Mouse (Mus musculus) CH12.LX (cell line): Measurements from ENCODE around the gene Ebf1. TPM values are rescaled to one million over a fixed set of nuclear protein-coding genes. Genes with fewer than 3 reads are reported as not detected.

Source experiments
- DNase-seq: peaks from one replicate; pipeline ENCODE4 v3.0.0-alpha.2; 2013; ENCODE audit errors: extremely low read depth
- H3K27ac ChIP-seq: 2 replicates; pipeline ENCODE4 v1.5.1; 2012; ENCODE audit warnings: low read depth, mild to moderate bottlenecking, control low read depth, moderate library complexity; ENCODE audit not compliant: insufficient read depth
- H3K27me3 ChIP-seq: replicated peaks from 2 replicates; pipeline ENCODE3; 2012; ENCODE audit warnings: inconsistent platforms
- H3K36me3 ChIP-seq, 2 experiments: replicated peaks in 1 of 2; 2 replicates each; pipeline versions ENCODE3 to v1.6.1; 2012; ENCODE audit warnings: inconsistent platforms in 1 of 2, low read length in 1 of 2, mild to moderate bottlenecking in 1 of 2, mixed read lengths in 1 of 2, moderate library complexity in 1 of 2; ENCODE audit not compliant: control insufficient read depth in 1 of 2, insufficient read depth in 1 of 2
- H3K4me1 ChIP-seq, 2 experiments: 2 replicates each; pipeline ENCODE4 v1.6.1; 2012; ENCODE audit warnings: inconsistent platforms in 1 of 2, moderate library complexity in 1 of 2; ENCODE audit not compliant: insufficient read depth in 2 of 2, control insufficient read depth in 1 of 2
- H3K4me2 ChIP-seq: 2 replicates; pipeline ENCODE4 v1.6.1; 2012; ENCODE audit warnings: low read depth, mild to moderate bottlenecking, control low read depth; ENCODE audit not compliant: poor library complexity, insufficient read depth, severe bottlenecking
- H3K4me3 ChIP-seq, 3 experiments: fragments of 150-350 bp in 1 of 3; sonication (generic) in 1 of 3; replicated peaks in 1 of 3; 2 replicates each; pipeline versions ENCODE3 to v1.5.1; 2011 to 2012; ENCODE audit warnings: low read depth in 2 of 3, low read length in 2 of 3, mild to moderate bottlenecking in 2 of 3, moderate library complexity in 2 of 3, control low read depth in 1 of 3, improper control_type of control experiment in 1 of 3, inconsistent platforms in 1 of 3, mixed read lengths in 1 of 3; ENCODE audit not compliant: poor library complexity in 1 of 3
- H3K79me2 ChIP-seq: replicated peaks from 2 replicates; pipeline ENCODE4 v1.6.1; 2012; ENCODE audit warnings: mild to moderate bottlenecking, moderate library complexity; ENCODE audit not compliant: control insufficient read depth, poor library complexity, insufficient read depth, severe bottlenecking; ENCODE audit errors: extremely low read depth
- H3K9ac ChIP-seq: 2 replicates; pipeline ENCODE4 v1.6.1; 2012; ENCODE audit warnings: low read depth, mild to moderate bottlenecking, control low read depth, moderate library complexity; ENCODE audit not compliant: insufficient read depth
- H3K9me3 ChIP-seq: replicated peaks from 2 replicates; pipeline ENCODE3; 2012; ENCODE audit warnings: low read length, inconsistent platforms, mixed read lengths
- CHD2 ChIP-seq: IDR thresholded peaks from 2 replicates; pipeline ENCODE4 v1.6.1; 2011; ENCODE audit warnings: low read length, improper control_type of control experiment
- CTCF ChIP-seq, 2 experiments: IDR thresholded peaks in 1 of 2; conservative IDR thresholded peaks in 1 of 2; 2 replicates each; pipeline ENCODE4 v1.5.1; 2011 to 2012; ENCODE audit warnings: low read depth in 2 of 2, low read length in 2 of 2, improper control_type of control experiment in 1 of 2, inconsistent platforms in 1 of 2, mild to moderate bottlenecking in 1 of 2, moderate library complexity in 1 of 2
- E2F4 ChIP-seq: IDR thresholded peaks from 2 replicates; pipeline ENCODE4 v1.6.1; 2011; ENCODE audit warnings: low read depth, low read length, improper control_type of control experiment; ENCODE audit not compliant: insufficient replicate concordance
- ETS1 ChIP-seq: conservative IDR thresholded peaks from 2 replicates; pipeline ENCODE4 v1.6.1; 2012; ENCODE audit warnings: low read depth, mild to moderate bottlenecking, inconsistent platforms, low read length, improper control_type of control experiment, moderate library complexity
- GABPA ChIP-seq: IDR thresholded peaks from 2 replicates; pipeline ENCODE4 v1.6.1; 2012; ENCODE audit warnings: low read depth, low read length, improper control_type of control experiment, inconsistent platforms; ENCODE audit not compliant: insufficient replicate concordance
- HCFC1 ChIP-seq: IDR thresholded peaks from 2 replicates; pipeline ENCODE4 v1.6.1; 2012; ENCODE audit warnings: low read depth, mild to moderate bottlenecking, inconsistent platforms, low read length, improper control_type of control experiment
- IRF4 ChIP-seq: IDR thresholded peaks from 2 replicates; pipeline ENCODE4 v1.6.1; 2014; ENCODE audit warnings: low read depth, mild to moderate bottlenecking, inconsistent platforms, low read length, improper control_type of control experiment
- JUN ChIP-seq: IDR thresholded peaks from 2 replicates; pipeline ENCODE4 v1.6.1; 2011; ENCODE audit warnings: low read depth, mild to moderate bottlenecking, low read length, improper control_type of control experiment, moderate library complexity; ENCODE audit not compliant: insufficient read depth
- JUND ChIP-seq: conservative IDR thresholded peaks from 2 replicates; pipeline ENCODE4 v1.6.1; 2011; ENCODE audit warnings: low read depth, low read length, improper control_type of control experiment
- MAZ ChIP-seq: IDR thresholded peaks from 2 replicates; pipeline ENCODE4 v1.6.1; 2012; ENCODE audit warnings: low read depth, mild to moderate bottlenecking, inconsistent platforms, low read length, improper control_type of control experiment, moderate library complexity
- MXI1 ChIP-seq: IDR thresholded peaks from 2 replicates; pipeline ENCODE4 v1.6.1; 2011; ENCODE audit warnings: mild to moderate bottlenecking, low read depth, low read length, improper control_type of control experiment
- NELFE ChIP-seq: IDR thresholded peaks from 2 replicates; pipeline ENCODE4 v1.6.1; 2011; ENCODE audit warnings: low read depth, low read length, improper control_type of control experiment
- POLR2A ChIP-seq: IDR thresholded peaks from 2 replicates; pipeline ENCODE4 v1.6.1; 2011; ENCODE audit warnings: low read depth, mild to moderate bottlenecking, improper control_type of control experiment, low read length
- RCOR1 ChIP-seq: conservative IDR thresholded peaks from 2 replicates; pipeline ENCODE4 v1.6.1; 2012; ENCODE audit warnings: low read depth, mild to moderate bottlenecking, inconsistent platforms, low read length, improper control_type of control experiment
- TBP ChIP-seq: conservative IDR thresholded peaks from 2 replicates; pipeline ENCODE4 v1.6.1; 2011; ENCODE audit warnings: low read depth, low read length, improper control_type of control experiment
- UBTF ChIP-seq: IDR thresholded peaks from 2 replicates; pipeline ENCODE4 v1.6.1; 2012; ENCODE audit warnings: low read depth, mild to moderate bottlenecking, inconsistent platforms, low read length, improper control_type of control experiment, moderate library complexity
- USF2 ChIP-seq: conservative IDR thresholded peaks from 2 replicates; pipeline ENCODE4 v1.6.1; 2011; ENCODE audit warnings: low read depth, low read length, improper control_type of control experiment
- ZC3H11A ChIP-seq: IDR thresholded peaks from 2 replicates; pipeline ENCODE4 v1.6.1; 2012; ENCODE audit warnings: low read depth, mild to moderate bottlenecking, inconsistent platforms, low read length, improper control_type of control experiment
- ZKSCAN1 ChIP-seq: IDR thresholded peaks from 2 replicates; pipeline ENCODE4 v1.6.1; 2012; ENCODE audit warnings: low read depth, inconsistent platforms, low read length, improper control_type of control experiment, borderline replicate concordance
- ZMIZ1 ChIP-seq: IDR thresholded peaks from 2 replicates; pipeline ENCODE4 v1.6.1; 2012; ENCODE audit warnings: low read depth, mild to moderate bottlenecking, inconsistent platforms, low read length, improper control_type of control experiment
- ZNF384 ChIP-seq: IDR thresholded peaks from 2 replicates; pipeline ENCODE4 v1.6.1; 2012; ENCODE audit warnings: low read depth, low read length, improper control_type of control experiment, inconsistent platforms
- dilution Hi-C: fragments of 300-500 bp; cut with MboI; formaldehyde crosslinking; loops from 2 replicates; pipeline ENCODE4 v1.14.3; 2020; ENCODE audit warnings: low sequenced_read_pairs; ENCODE audit not compliant: extremely low pct_unique_long_range_greater_than_20kb, extremely low pct_ligation_motif_present
- in situ Hi-C: fragments of 300-500 bp; cut with MboI; formaldehyde crosslinking; loops from 3 replicates; pipeline ENCODE4 v1.14.3; 2019; ENCODE audit warnings: low sequenced_read_pairs, low pct_ligation_motif_present, low pct_unique_long_range_greater_than_20kb, mixed read lengths
- polyA plus RNA-seq: library from polyadenylated mRNA; unstranded; fragments of >175 nt; gene quantifications from 2 replicates; pipeline ENCODE4 v1.2.1, GENCODE M21; 2012; ENCODE audit warnings: low read depth; ENCODE audit not compliant: insufficient read length
- total RNA-seq, 2 experiments: library from RNA; depleted of rRNA; stranded (reverse); fragments of 300-350 nt in 1 of 2; fragments of >200 nt in 1 of 2; gene quantifications; 2 replicates each; pipeline ENCODE4 v1.2.3; 2012 to 2014

Ebf1 gene
- total and polyA plus RNA-seq, 3 experiments: 37.8 to 60.7 (median 42.8) TPM

DNA sequence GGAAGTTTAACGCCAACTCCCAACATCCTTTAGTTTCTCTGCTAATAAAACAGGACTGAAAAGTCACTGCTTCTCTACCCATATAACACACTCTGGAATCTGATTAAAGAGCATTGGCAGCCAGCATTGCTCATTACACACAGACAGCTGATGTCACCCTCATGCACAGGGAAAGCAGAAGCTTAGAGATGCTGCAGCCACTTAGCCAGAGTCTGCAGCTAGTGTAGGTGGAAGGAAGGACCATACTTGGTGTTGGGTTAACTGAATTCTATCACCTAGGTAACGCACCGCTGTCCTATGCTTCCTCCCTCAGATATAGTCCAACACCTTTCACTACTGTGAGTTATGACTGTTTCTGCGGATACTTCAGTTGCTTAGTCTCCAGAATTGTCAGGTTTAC is 64.9 kb downstream of the Ebf1 start:
- in situ Hi-C loops: no loop called here
- peak; percentile 33 for DNase-seq
- H3K4me3 ChIP-seq: no peak overlapping the region
- peaks cover 5 to 81% of the 10 kb centered on the region in 2 experiments for H3K4me1 ChIP-seq
- no peak overlapping the region for H3K27ac ChIP-seq
- no peak overlapping the region for H3K4me2 ChIP-seq
- dilution Hi-C loops: no loop called here
- H3K79me2 ChIP-seq: peaks cover 42% of the 10 kb centered on the region
- H3K9ac ChIP-seq: no peak overlapping the region
- no peaks in the 10 kb centered on the region for H3K9me3 ChIP-seq
- peaks cover 11 to 53% of the 10 kb centered on the region in 2 experiments for H3K36me3 ChIP-seq
- no peak for TF ChIP-seq HCFC1
- no peak for TF ChIP-seq UBTF
- TF ChIP-seq JUN: no peak
- TF ChIP-seq POLR2A: no peak
- no peak for TF ChIP-seq MXI1
- TF ChIP-seq MAZ: no peak
- TF ChIP-seq ZNF384: no peak
- no peak for TF ChIP-seq E2F4
- no peak for TF ChIP-seq TBP
- TF ChIP-seq ZC3H11A: no peak
- TF ChIP-seq, all 38 proteins: peak for 0
- H3K27me3 ChIP-seq: no peaks in the 10 kb centered on the region

DNA sequence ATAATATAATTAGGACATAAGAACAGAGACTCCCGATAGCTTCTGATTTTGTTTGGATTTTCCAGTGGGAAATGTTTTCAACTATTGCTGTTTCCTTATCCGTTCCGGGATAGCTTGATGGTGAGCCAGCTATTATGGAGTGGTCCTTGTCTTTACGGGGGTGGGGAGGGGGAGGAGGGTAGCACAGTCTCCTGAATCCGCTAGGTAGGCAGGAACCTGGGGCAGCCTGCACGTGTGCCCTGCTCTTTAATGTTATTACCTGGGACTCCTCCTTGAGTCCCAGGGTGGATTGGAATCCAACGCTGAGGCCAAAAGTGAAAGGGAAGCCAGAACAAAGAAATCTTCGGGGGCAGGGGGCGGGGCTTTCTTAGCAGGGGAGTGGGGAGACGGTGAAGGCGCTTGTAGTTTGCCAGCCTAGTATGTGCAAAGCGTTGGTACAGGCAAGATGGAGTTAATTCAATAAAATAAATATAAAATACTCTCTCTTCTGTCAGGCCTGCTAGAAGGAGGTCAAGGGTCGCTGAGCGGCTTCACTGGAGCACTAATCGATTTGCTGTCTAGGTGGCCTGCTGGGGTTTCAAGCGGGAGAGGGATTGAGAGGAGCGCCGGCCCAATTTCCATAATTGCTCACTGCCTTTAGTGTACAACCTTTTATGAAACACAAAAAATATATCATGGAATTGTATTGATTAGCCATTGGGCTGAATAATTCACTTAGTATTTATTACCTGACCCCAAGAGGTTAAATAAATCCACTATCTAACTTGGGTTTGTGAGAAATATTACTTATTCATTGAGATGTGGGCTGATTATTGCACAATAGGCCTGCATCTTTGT is 65.8 kb downstream of the Ebf1 start:
- H3K79me2 ChIP-seq: peaks cover 46% of the 10 kb centered on the region
- peaks cover 10 to 79% of the 10 kb centered on the region in 2 experiments for H3K4me1 ChIP-seq
- dilution Hi-C loops: no loop called here
- no peaks in the 10 kb centered on the region for H3K9me3 ChIP-seq
- H3K27ac ChIP-seq: no peak overlapping the region
- peaks cover 8 to 44% of the 10 kb centered on the region in 2 experiments for H3K36me3 ChIP-seq
- no peak for TF ChIP-seq NELFE
- TF ChIP-seq ETS1: no peak
- TF ChIP-seq JUN: no peak
- no peak for TF ChIP-seq CHD2
- no peak for TF ChIP-seq ZMIZ1
- TF ChIP-seq ZC3H11A: no peak
- TF ChIP-seq TBP: no peak
- no peak for TF ChIP-seq CTCF (conservative IDR thresholded peaks at IDR 0.05 in 1 of 2, IDR thresholded peaks at IDR 0.05 in 1 of 2; ENCODE audit: low read depth in 2 of 2, low read length in 2 of 2)
- no peak for TF ChIP-seq RCOR1
- TF ChIP-seq ZKSCAN1: no peak
- no peak for TF ChIP-seq JUND
- TF ChIP-seq GABPA: no peak
- no peak for TF ChIP-seq HCFC1
- no peak for TF ChIP-seq USF2
- no peak for TF ChIP-seq IRF4
- no peak overlapping the region for H3K4me3 ChIP-seq
- H3K4me2 ChIP-seq: no peak overlapping the region
- H3K27me3 ChIP-seq: no peaks in the 10 kb centered on the region
- in situ Hi-C loops: no loop called here
- no peak for DNase-seq
- H3K9ac ChIP-seq: no peak overlapping the region
